Mouse (Mus musculus) lung, postnatal 25 days (tissue): ENCODE data around the gene Osbpl6.

Source experiments
- DNase-seq: peaks from one replicate; pipeline ENCODE4 v3.0.0; 2022; ENCODE audit warnings: low spot score

Gene Osbpl6

GRCm38 (mm10) chr2:76406151-76406936 lies at the start of gene Osbpl6:
Gene Osbpl6, plus strand, starts transcription at chr2:76406508.
- DNase-seq = peak; percentile 61

- no peak for DNase-seq
These were observed 46.1 kb upstream of the Osbpl6 start, which contains the start of gene Cyct for GRCm38 (mm10) chr2:76360226-76360625. Gene Cyct, minus strand, starts transcription at chr2:76360450.

- DNase-seq = no peak
These were observed 44.2 kb upstream of the Osbpl6 start for GRCm38 (mm10) chr2:76362111-76362510.

GRCm38 (mm10) chr2:76365811-76366210 lies 40.5 kb upstream of the Osbpl6 start:
- no peak for DNase-seq

DNA sequence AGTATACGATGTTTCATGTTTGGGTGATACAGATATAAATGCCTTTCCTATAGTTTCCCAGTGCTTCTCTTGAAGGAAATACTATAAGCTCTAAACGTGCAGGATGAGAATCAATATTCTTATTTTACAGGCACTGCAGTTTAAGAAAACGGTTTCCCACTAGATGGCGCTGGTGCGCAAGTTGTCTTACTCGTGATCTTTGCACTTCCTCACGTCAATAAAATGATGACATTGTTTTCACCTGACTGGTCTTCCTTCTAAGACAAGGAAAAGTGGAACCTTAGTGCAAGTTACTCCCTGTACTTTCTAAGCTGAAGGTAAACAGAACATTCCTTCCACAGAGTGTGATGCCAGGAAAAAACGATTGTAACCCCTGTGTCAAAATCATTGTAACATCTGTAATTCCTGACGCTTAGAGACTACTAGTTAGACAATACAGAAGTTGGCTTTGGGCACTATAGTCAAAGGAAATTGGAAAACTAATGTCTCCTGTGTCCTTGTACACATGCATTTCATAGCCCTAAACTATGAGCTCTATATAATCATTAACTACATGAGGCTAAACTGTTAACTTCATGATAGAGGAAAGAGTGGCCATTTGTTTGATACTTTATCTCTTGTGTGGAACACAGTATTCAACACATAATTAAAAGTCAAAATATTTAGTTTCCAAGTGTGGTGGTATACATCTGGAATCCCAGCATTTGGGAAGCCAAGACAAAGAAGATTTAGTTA lies 39.0 kb upstream of the Osbpl6 start:
- peak; percentile 83 for DNase-seq

- DNase-seq = no peak
These were observed 37.2 kb upstream of the Osbpl6 start for GRCm38 (mm10) chr2:76368861-76369660.

- DNase-seq = peak; percentile 86
These were observed 36.3 kb upstream of the Osbpl6 start, which contains the start of gene Rbm45 for GRCm38 (mm10) chr2:76369821-76370655. Gene Rbm45, plus strand, starts transcription at chr2:76369984.

- no peak for DNase-seq
These were observed 35.7 kb upstream of the Osbpl6 start for GRCm38 (mm10) chr2:76370656-76370922.

DNA sequence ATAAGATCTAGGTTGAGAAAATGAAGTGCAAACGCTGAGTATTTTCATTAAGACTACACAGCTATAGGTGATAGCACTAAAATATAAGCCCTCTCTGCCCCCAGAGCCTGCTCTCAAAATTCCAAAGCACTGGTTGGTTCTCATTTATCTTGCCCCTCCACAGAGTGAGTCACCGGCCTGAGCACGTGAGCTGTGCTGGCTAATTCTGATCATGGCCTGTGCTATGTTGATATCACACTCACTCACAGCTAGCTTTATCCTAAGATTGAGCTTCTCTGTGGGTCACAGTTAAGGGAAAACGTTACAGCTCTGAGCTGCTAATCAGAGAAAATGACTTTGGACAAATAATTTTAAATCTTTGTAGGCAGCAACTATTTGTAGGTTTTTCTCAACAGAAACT lies 34.1 kb upstream of the Osbpl6 start:
- no peak for DNase-seq

- no peak for DNase-seq
These were observed 31.6 kb upstream of the Osbpl6 start for GRCm38 (mm10) chr2:76374544-76375206.

DNA sequence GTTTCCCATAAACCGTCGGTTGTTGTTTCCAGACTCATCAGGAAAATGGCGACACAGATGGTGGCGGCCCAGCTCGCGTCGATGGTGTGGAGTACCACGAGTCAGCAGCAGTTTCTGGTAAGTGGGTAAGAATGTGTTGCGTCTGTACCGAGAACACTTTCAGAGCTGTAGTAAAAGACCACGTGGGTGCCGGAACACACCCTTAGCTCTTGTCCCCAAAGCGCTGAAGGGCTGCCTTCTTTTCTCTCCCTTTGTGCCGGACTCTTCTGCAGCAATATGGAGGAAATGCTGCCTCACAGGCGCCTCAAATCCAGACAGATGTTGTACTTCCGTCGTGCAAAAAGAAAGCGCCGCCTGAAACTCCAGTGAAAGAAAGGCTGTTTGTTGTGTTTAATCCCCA lies 27.7 kb upstream of the Osbpl6 start:
- DNase-seq = no peak

DNA sequence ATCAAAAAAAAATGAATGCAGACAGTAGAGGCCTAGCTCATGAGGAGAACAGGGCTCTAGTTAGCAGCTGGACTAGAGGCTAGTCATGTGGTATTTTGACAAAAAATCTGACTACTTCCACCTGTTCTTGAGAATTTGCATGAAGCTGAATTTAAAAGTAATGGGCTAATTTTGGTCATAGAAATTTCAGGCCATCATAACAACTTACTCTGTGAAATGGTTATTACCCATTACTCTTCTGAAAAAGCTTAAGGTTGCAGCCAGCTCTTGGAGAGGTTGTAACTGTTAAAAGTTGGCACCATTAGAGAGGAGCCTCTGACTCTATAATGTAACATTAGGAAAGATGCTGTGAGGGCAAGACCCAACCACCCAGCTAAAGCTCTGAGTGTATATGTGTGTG lies 19.8 kb upstream of the Osbpl6 start:
- no peak for DNase-seq

DNA sequence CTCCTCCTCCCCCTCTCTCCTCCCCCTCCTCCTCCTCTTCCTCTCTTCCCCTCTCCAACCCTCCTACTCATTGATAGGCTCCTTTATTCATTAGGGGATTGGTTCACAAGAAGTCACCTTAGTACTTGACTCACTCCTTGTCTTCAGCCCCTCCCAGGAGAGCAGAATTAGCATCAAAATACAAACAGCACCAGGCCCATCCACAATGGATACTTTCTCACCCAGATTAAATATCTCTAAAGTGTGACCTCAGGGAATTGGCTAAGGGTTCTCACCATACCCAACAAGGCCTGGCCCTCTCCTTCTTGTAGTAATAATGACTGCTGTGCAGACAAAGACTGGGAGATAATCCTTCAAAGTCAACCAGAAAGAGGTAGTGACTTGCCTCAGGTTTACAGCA lies 6.1 kb upstream of the Osbpl6 start:
- no peak for DNase-seq

GRCm38 (mm10) chr2:76405596-76406150 lies 635 bp upstream of the Osbpl6 start:
- DNase-seq = no peak

DNA sequence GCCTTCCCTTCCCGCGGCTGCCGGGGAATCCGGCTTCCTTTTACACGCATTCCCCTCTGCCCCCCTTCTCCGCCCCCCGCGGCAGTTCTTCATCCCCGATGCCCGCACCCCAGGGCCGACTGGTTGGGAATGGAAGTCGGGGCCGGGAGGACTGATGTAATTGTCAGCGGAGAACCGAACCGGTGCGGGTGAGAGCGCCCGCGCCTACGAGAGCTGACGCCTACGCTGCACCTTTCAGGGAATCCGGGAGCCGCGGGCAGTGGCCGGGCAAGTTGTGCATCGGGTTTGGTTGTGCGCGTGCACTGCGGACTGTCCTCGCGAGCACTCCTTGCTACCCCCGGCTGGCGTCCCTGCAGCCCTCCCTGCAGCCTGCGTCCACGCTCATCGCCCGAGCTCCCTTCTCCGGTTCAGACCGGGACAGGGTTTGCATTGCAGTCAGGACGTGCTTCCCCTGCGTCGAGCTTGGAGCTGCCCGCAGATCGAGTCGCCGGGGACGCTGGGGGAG lies 681 bp downstream of the Osbpl6 start:
- peak; percentile 26 for DNase-seq

DNA sequence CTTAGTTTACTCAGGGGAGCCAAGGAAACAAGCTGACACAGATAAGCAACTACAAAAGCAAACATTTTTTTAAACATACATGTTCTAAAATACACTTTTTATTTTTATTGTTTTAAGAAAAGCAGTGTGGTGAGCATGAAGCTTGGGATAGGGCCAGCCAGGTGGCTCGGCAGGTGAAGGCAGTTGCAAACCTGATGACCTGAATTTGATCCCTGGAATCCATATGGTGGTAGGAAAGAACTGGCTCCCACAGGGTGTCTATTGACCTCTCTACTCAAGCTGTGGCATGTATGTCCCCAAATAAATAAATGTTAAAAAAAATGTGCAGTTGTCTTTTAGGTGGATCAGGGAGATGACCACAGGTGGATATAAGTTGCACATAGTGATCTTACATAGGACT lies 3.2 kb downstream of the Osbpl6 start:
- DNase-seq = no peak

DNA sequence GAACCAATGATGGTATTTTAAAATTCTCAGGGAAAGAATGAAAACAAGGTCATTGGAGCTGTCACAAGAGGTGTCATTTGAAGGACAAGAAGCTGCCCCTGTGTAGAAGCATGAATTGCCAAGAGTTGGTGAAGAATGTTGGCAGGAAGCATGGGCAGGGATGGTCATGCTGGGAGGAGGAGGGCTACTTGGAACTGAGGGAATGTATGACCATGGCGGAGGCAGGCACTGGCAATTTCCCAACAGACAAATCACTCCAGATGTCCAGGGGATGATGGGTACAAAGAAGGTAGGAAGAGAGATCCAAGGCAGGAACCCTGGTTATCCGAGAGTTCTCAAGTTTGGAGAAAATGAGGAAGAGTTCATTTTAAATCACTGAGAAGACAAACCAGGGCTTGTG lies 3.7 kb downstream of the Osbpl6 start:
- no peak for DNase-seq

- DNase-seq = no peak
These were observed 6.6 kb downstream of the Osbpl6 start for GRCm38 (mm10) chr2:76412924-76413323.

- DNase-seq = no peak
These were observed 11.3 kb downstream of the Osbpl6 start for GRCm38 (mm10) chr2:76417446-76418141.

- DNase-seq = no peak
These were observed 11.8 kb downstream of the Osbpl6 start for GRCm38 (mm10) chr2:76418142-76418518.
